Mouse (Mus musculus): ENCODE results near the gene Napsa.

DNA sequence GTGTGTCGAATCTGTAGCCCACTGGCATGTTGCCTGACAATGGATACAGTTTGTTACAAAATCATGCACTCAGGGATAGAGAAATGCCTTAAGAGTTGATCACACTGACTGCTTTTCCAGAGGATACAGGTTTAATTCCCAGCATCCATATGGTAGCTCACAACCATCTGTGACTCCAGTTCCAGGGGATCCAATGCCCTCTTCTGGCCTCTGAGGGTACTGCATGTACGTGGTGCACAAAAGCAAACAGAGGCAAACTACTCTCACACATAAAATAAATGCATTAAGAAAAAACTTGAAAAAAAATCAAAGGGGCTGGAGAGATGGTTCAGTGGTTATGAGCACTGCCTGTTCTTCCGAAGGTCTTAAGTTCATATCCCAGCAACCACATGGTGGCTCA lies 44.9 kb downstream of the Napsa start:
- TF ChIP-seq CTCF (IDR thresholded peaks at IDR 0.05; ENCODE audit: control insufficient read depth, insufficient read depth, insufficient read length) (no peak), USF1 (IDR thresholded peaks at IDR 0.05; ENCODE audit: low read depth) (no peak), MAX (IDR thresholded peaks at IDR 0.05) (no peak)
